Mouse (Mus musculus): Measurements from ENCODE around the gene Ica1.

Gene Ica1

GRCm38 (mm10) chr6:8778296-8778649, at the start of gene Ica1:
Gene Ica1, minus strand, starts transcription at chr6:8778488.
- DNase-seq (ENCODE audit: low spot score in 2 of 2), result no peak

- DNase-seq (ENCODE audit: low spot score in 2 of 2), result no peak
These were observed 41.6 kb upstream of the Ica1 start for GRCm38 (mm10) chr6:8819866-8820265.

GRCm38 (mm10) chr6:8814332-8815002, 36.2 kb upstream of the Ica1 start:
- DNase-seq (ENCODE audit: low spot score in 2 of 2), result no peak

GRCm38 (mm10) chr6:8802561-8803150, 24.4 kb upstream of the Ica1 start:
- DNase-seq (ENCODE audit: low spot score in 2 of 2), result no peak

GRCm38 (mm10) chr6:8792385-8792784, 14.1 kb upstream of the Ica1 start:
- no peak for DNase-seq (ENCODE audit: low spot score in 2 of 2)

- DNase-seq (ENCODE audit: low spot score in 2 of 2), result no peak
These were observed 13.5 kb upstream of the Ica1 start for GRCm38 (mm10) chr6:8791781-8792180.

- no peak for DNase-seq (ENCODE audit: low spot score in 2 of 2)
These were observed 2.3 kb upstream of the Ica1 start for GRCm38 (mm10) chr6:8780618-8781017.

GRCm38 (mm10) chr6:8777411-8778295, 635 bp downstream of the Ica1 start:
- DNase-seq (ENCODE audit: low spot score in 2 of 2), result peak; percentile 35 to 62

GRCm38 (mm10) chr6:8771539-8771938, 6.7 kb downstream of the Ica1 start:
- no peak for DNase-seq (ENCODE audit: low spot score in 2 of 2)

GRCm38 (mm10) chr6:8770341-8770740, 7.9 kb downstream of the Ica1 start:
- DNase-seq (ENCODE audit: low spot score in 2 of 2), result no peak

- DNase-seq (ENCODE audit: low spot score in 2 of 2), result no peak
These were observed 8.5 kb downstream of the Ica1 start for GRCm38 (mm10) chr6:8769803-8770202.

- no peak for DNase-seq (ENCODE audit: low spot score in 2 of 2)
These were observed 11.6 kb downstream of the Ica1 start for GRCm38 (mm10) chr6:8766652-8767051.

- DNase-seq (ENCODE audit: low spot score in 2 of 2), result no peak
These were observed 12.5 kb downstream of the Ica1 start for GRCm38 (mm10) chr6:8765801-8766200.

GRCm38 (mm10) chr6:8765064-8765463, 13.2 kb downstream of the Ica1 start:
- DNase-seq (ENCODE audit: low spot score in 2 of 2), result no peak

GRCm38 (mm10) chr6:8760708-8761294, 17.5 kb downstream of the Ica1 start:
- no peak for DNase-seq (ENCODE audit: low spot score in 2 of 2)

GRCm38 (mm10) chr6:8759901-8760300, 18.4 kb downstream of the Ica1 start:
- no peak for DNase-seq (ENCODE audit: low spot score in 2 of 2)

- DNase-seq (ENCODE audit: low spot score in 2 of 2), result no peak
These were observed 22.5 kb downstream of the Ica1 start for GRCm38 (mm10) chr6:8755760-8756276.

GRCm38 (mm10) chr6:8754486-8754885, 23.8 kb downstream of the Ica1 start:
- no peak for DNase-seq (ENCODE audit: low spot score in 2 of 2)

- DNase-seq (ENCODE audit: low spot score in 2 of 2), result no peak
These were observed 24.6 kb downstream of the Ica1 start for GRCm38 (mm10) chr6:8753723-8754036.

GRCm38 (mm10) chr6:8752984-8753722, 25.1 kb downstream of the Ica1 start:
- no peak for DNase-seq (ENCODE audit: low spot score in 2 of 2)

GRCm38 (mm10) chr6:8744886-8745285, 33.4 kb downstream of the Ica1 start:
- no peak for DNase-seq (ENCODE audit: low spot score in 2 of 2)
